Mouse (Mus musculus) granulocyte monocyte progenitor cell, adult 5-6 weeks (primary cell): ENCODE measurements at regions not wholly inside any gene's neighbourhood (a gene's known extent, or its start where the extent isn't known, plus 50 kb on each side); places are given as distances from the start of the nearest gene placed in this dataset.
A peak's percentile ranks its signal among the peaks of the same experiment; 100 is the strongest.

Source experiments
- ATAC-seq: replicated peaks from 2 replicates; pipeline ENCODE4 v1.8.0; 2016; ENCODE audit warnings: mild to moderate bottlenecking, moderate TSS enrichment, inconsistent platforms; ENCODE audit not compliant: poor library complexity, severe bottlenecking

GRCm38 (mm10) chr3:14952169-14952729 lies 66.2 kb downstream of the Car2 start:
- ATAC-seq = no peak

GRCm38 (mm10) chr3:14952951-14953350 lies 66.9 kb downstream of the Car2 start:
- no peak for ATAC-seq

- no peak for ATAC-seq
These were observed 71.4 kb downstream of the Car2 start for GRCm38 (mm10) chr3:14957481-14957880.

GRCm38 (mm10) chr3:14958277-14958676 lies 72.2 kb downstream of the Car2 start:
- ATAC-seq = no peak

GRCm38 (mm10) chr3:14959586-14959985 lies 73.5 kb downstream of the Car2 start:
- no peak for ATAC-seq

- no peak for ATAC-seq
These were observed 78.7 kb downstream of the Car2 start for GRCm38 (mm10) chr3:14964795-14965194.

- no peak for ATAC-seq
These were observed 79.5 kb downstream of the Car2 start for GRCm38 (mm10) chr3:14965438-14966044.

GRCm38 (mm10) chr3:14967235-14967634 lies 81.2 kb downstream of the Car2 start:
- ATAC-seq = no peak

GRCm38 (mm10) chr3:14968345-14968744 lies 82.3 kb downstream of the Car2 start:
- peak; percentile 74 for ATAC-seq

GRCm38 (mm10) chr3:14969698-14970097 lies 83.6 kb downstream of the Car2 start:
- ATAC-seq = no peak

GRCm38 (mm10) chr3:14971647-14972046 lies 85.6 kb downstream of the Car2 start:
- no peak for ATAC-seq

GRCm38 (mm10) chr3:14974758-14975157 lies 88.7 kb downstream of the Car2 start:
- ATAC-seq = no peak

- ATAC-seq = no peak
These were observed 89.1 kb downstream of the Car2 start for GRCm38 (mm10) chr3:14975203-14975602.

GRCm38 (mm10) chr3:14979116-14979613 lies 93.1 kb downstream of the Car2 start:
- ATAC-seq = no peak

GRCm38 (mm10) chr3:14989635-14990034 lies 103.6 kb downstream of the Car2 start:
- ATAC-seq = peak; percentile 40

- no peak for ATAC-seq
These were observed 107.9 kb downstream of the Car2 start for GRCm38 (mm10) chr3:14993936-14994335.

GRCm38 (mm10) chr3:14997241-14997640 lies 111.2 kb downstream of the Car2 start:
- no peak for ATAC-seq

- ATAC-seq = no peak
These were observed 112.4 kb downstream of the Car2 start for GRCm38 (mm10) chr3:14998521-14998920.

GRCm38 (mm10) chr3:14999411-14999810 lies 113.3 kb downstream of the Car2 start:
- no peak for ATAC-seq

GRCm38 (mm10) chr3:14999914-15000313 lies 113.8 kb downstream of the Car2 start:
- no peak for ATAC-seq

- ATAC-seq = no peak
These were observed 114.6 kb downstream of the Car2 start for GRCm38 (mm10) chr3:15000657-15001056.

- ATAC-seq = no peak
These were observed 121.7 kb downstream of the Car2 start for GRCm38 (mm10) chr3:15007821-15008220.
